Mouse (Mus musculus): ENCODE measurements around the gene Ddc. TPM values are rescaled to one million over a fixed set of nuclear protein-coding genes. Genes with fewer than 3 reads are reported as not detected.

Ddc gene
- total and polyA plus RNA-seq, 3 experiments = 0.91 to 2.3 (median 1.3) TPM

GRCm38 (mm10) chr11:11794626-11795025 is 103.3 kb downstream of the Ddc start:
- no peak for DNase-seq
- no peak for TF ChIP-seq POLR2A (IDR thresholded peaks at IDR 0.05; ENCODE audit: insufficient read depth, low read depth, low read length)
- TF ChIP-seq EP300 (IDR thresholded peaks at IDR 0.05; ENCODE audit: insufficient read depth, low read depth, low read length) = no peak
- TF ChIP-seq CTCF (IDR thresholded peaks at IDR 0.05) = no peak
- Histone ChIP-seq H3K27me3 (ENCODE audit: control insufficient read depth, insufficient read depth, low read length) (no peaks in the 10 kb centered on the region), H3K36me3 (ENCODE audit: control insufficient read depth, insufficient read depth, low read length) (no peaks in the 10 kb centered on the region), H3K4me3 (no peak overlapping the region), H3K27ac (no peak overlapping the region), H3K9ac (ENCODE audit: low read depth, low read length) (no peak overlapping the region), H3K79me2 (replicated peaks; ENCODE audit: control insufficient read depth, insufficient read depth, low read length) (no peaks in the 10 kb centered on the region), H3K4me1 (ENCODE audit: control insufficient read depth, insufficient read depth, low read length) (no peaks in the 10 kb centered on the region)
- intact Hi-C loops (cut with DNase I) = no loop called here
- WGBS = 82% methylated on average over 1 of the region's 1 CpGs

- Histone ChIP-seq H3K9ac (ENCODE audit: low read depth, low read length) (peak overlapping the region; percentile 39; the same call in 1 of the 2 replicates), H3K4me1 (ENCODE audit: control insufficient read depth, insufficient read depth, low read length) (no peaks in the 10 kb centered on the region), H3K79me2 (replicated peaks; ENCODE audit: control insufficient read depth, insufficient read depth, low read length) (no peaks in the 10 kb centered on the region), H3K27ac (peak overlapping the region; percentile 4; the same call in 1 of the 2 replicates), H3K4me3 (peak overlapping the region; percentile 41), H3K36me3 (ENCODE audit: control insufficient read depth, insufficient read depth, low read length) (no peaks in the 10 kb centered on the region), H3K27me3 (ENCODE audit: control insufficient read depth, insufficient read depth, low read length) (no peaks in the 10 kb centered on the region)
- under 1% methylated on average over 8 of the region's 8 CpGs for WGBS
- peak; percentile 80 to 81 for DNase-seq
- peak; percentile 80 for TF ChIP-seq CTCF (IDR thresholded peaks at IDR 0.05)
- no peak for TF ChIP-seq POLR2A (IDR thresholded peaks at IDR 0.05; ENCODE audit: insufficient read depth, low read depth, low read length)
- intact Hi-C loops (cut with DNase I) = loop anchor here (1.0 to 2.0 kb wide), 2 partner anchors 232 to 327 kb away; no protein-coding TSS in a partner anchor
Measured at GRCm38 (mm10) chr11:11788521-11788974, 109.4 kb downstream of the Ddc start.

GRCm38 (mm10) chr11:11785457-11785856 is 112.5 kb downstream of the Ddc start:
- no peaks in the 10 kb centered on the region for H3K4me1 ChIP-seq (ENCODE audit: control insufficient read depth, insufficient read depth, low read length)
- TF ChIP-seq CTCF (IDR thresholded peaks at IDR 0.05) (no peak), EP300 (IDR thresholded peaks at IDR 0.05; ENCODE audit: insufficient read depth, low read depth, low read length) (no peak), POLR2A (IDR thresholded peaks at IDR 0.05; ENCODE audit: insufficient read depth, low read depth, low read length) (no peak)
- DNase-seq = no peak
- no peak overlapping the region for H3K4me3 ChIP-seq
- whole genome bisulfite sequencing = 44% methylated on average over 6 of the region's 6 CpGs
- intact Hi-C loops (cut with DNase I) = no loop called here
- no peaks in the 10 kb centered on the region for H3K27me3 ChIP-seq (ENCODE audit: control insufficient read depth, insufficient read depth, low read length)
- no peaks in the 10 kb centered on the region for H3K79me2 ChIP-seq (replicated peaks; ENCODE audit: control insufficient read depth, insufficient read depth, low read length)
- H3K9ac ChIP-seq (ENCODE audit: low read depth, low read length) = no peak overlapping the region
- H3K27ac ChIP-seq = no peak overlapping the region
- H3K36me3 ChIP-seq (ENCODE audit: control insufficient read depth, insufficient read depth, low read length) = no peaks in the 10 kb centered on the region

GRCm38 (mm10) chr11:11781728-11782127 is 116.2 kb downstream of the Ddc start:
- Histone ChIP-seq H3K27ac (no peak overlapping the region), H3K4me3 (no peak overlapping the region), H3K4me1 (ENCODE audit: control insufficient read depth, insufficient read depth, low read length) (no peaks in the 10 kb centered on the region), H3K9ac (ENCODE audit: low read depth, low read length) (no peak overlapping the region), H3K79me2 (replicated peaks; ENCODE audit: control insufficient read depth, insufficient read depth, low read length) (no peaks in the 10 kb centered on the region), H3K36me3 (ENCODE audit: control insufficient read depth, insufficient read depth, low read length) (no peaks in the 10 kb centered on the region), H3K27me3 (ENCODE audit: control insufficient read depth, insufficient read depth, low read length) (no peaks in the 10 kb centered on the region)
- WGBS = 71% methylated on average over 8 of the region's 8 CpGs
- intact Hi-C loops (cut with DNase I) = no loop called here
- TF ChIP-seq POLR2A (IDR thresholded peaks at IDR 0.05; ENCODE audit: insufficient read depth, low read depth, low read length) = no peak
- TF ChIP-seq EP300 (IDR thresholded peaks at IDR 0.05; ENCODE audit: insufficient read depth, low read depth, low read length) = no peak
- TF ChIP-seq CTCF (IDR thresholded peaks at IDR 0.05) = no peak
- DNase-seq = no peak

- Histone ChIP-seq H3K27me3 (ENCODE audit: control insufficient read depth, insufficient read depth, low read length) (no peaks in the 10 kb centered on the region), H3K9ac (ENCODE audit: low read depth, low read length) (no peak overlapping the region), H3K36me3 (ENCODE audit: control insufficient read depth, insufficient read depth, low read length) (no peaks in the 10 kb centered on the region), H3K79me2 (replicated peaks; ENCODE audit: control insufficient read depth, insufficient read depth, low read length) (no peaks in the 10 kb centered on the region), H3K27ac (no peak overlapping the region), H3K4me1 (ENCODE audit: control insufficient read depth, insufficient read depth, low read length) (no peaks in the 10 kb centered on the region), H3K4me3 (no peak overlapping the region)
- DNase-seq = no peak
- WGBS = 90% methylated on average over 6 of the region's 6 CpGs
- TF ChIP-seq EP300 (IDR thresholded peaks at IDR 0.05; ENCODE audit: insufficient read depth, low read depth, low read length) (no peak), CTCF (IDR thresholded peaks at IDR 0.05) (no peak), POLR2A (IDR thresholded peaks at IDR 0.05; ENCODE audit: insufficient read depth, low read depth, low read length) (no peak)
- intact Hi-C loops (cut with DNase I) = no loop called here
Measured at GRCm38 (mm10) chr11:11778345-11778744, 119.6 kb downstream of the Ddc start.

- Histone ChIP-seq H3K27ac (no peak overlapping the region), H3K79me2 (replicated peaks; ENCODE audit: control insufficient read depth, insufficient read depth, low read length) (no peaks in the 10 kb centered on the region), H3K36me3 (ENCODE audit: control insufficient read depth, insufficient read depth, low read length) (no peaks in the 10 kb centered on the region), H3K4me1 (ENCODE audit: control insufficient read depth, insufficient read depth, low read length) (no peaks in the 10 kb centered on the region), H3K27me3 (ENCODE audit: control insufficient read depth, insufficient read depth, low read length) (no peaks in the 10 kb centered on the region), H3K9ac (ENCODE audit: low read depth, low read length) (no peak overlapping the region), H3K4me3 (no peak overlapping the region)
- WGBS = 67% methylated on average over 2 of the region's 2 CpGs
- DNase-seq = no peak
- TF ChIP-seq CTCF (IDR thresholded peaks at IDR 0.05) (no peak), EP300 (IDR thresholded peaks at IDR 0.05; ENCODE audit: insufficient read depth, low read depth, low read length) (no peak), POLR2A (IDR thresholded peaks at IDR 0.05; ENCODE audit: insufficient read depth, low read depth, low read length) (no peak)
- intact Hi-C loops (cut with DNase I) = no loop called here
Measured at GRCm38 (mm10) chr11:11777796-11778195, 120.1 kb downstream of the Ddc start.
